Mouse (Mus musculus) intestine, postnatal 0 days (tissue): ENCODE results near the gene Dmac2. TPM values are rescaled to one million over a fixed set of nuclear protein-coding genes. Genes with fewer than 3 reads are reported as not detected.
A peak's percentile ranks its signal among the peaks of the same experiment; 100 is the strongest.

Experiments used
- ATAC-seq: fragments of 200-750 bp; cut with Nextera tagmentation; 2 replicates; pipeline ENCODE4 v1.8.0; 2017; ENCODE audit warnings: mild to moderate bottlenecking, moderate TSS enrichment, moderate library complexity
- H3K27ac ChIP-seq: fragments of 300-500 bp; sonication (generic); 2 replicates; pipeline ENCODE4 v1.5.1; 2014; ENCODE audit warnings: mild to moderate bottlenecking, low read depth, low read length, moderate library complexity
- H3K27me3 ChIP-seq: fragments of 300-500 bp; sonication (generic); replicated peaks from 2 replicates; pipeline ENCODE4 v1.6.1; 2014; ENCODE audit warnings: low read length, mixed read lengths; ENCODE audit not compliant: control insufficient read depth, insufficient read depth
- H3K36me3 ChIP-seq: fragments of 300-500 bp; sonication (generic); 2 replicates; pipeline ENCODE4 v1.6.1; 2014; ENCODE audit warnings: mild to moderate bottlenecking, moderate library complexity; ENCODE audit not compliant: control insufficient read depth, insufficient read depth
- H3K4me1 ChIP-seq: fragments of 300-500 bp; sonication (generic); replicated peaks from 2 replicates; pipeline ENCODE4 v1.6.1; 2014; ENCODE audit warnings: antibody characterized with exemption, low read length, mixed read lengths; ENCODE audit not compliant: control insufficient read depth, insufficient read depth
- H3K4me2 ChIP-seq: fragments of 300-500 bp; sonication (generic); replicated peaks from 2 replicates; pipeline ENCODE4 v1.6.1; 2014; ENCODE audit warnings: low read depth, mild to moderate bottlenecking, moderate library complexity
- H3K4me3 ChIP-seq: fragments of 300-500 bp; sonication (generic); 2 replicates; pipeline ENCODE4 v1.5.1; 2014; ENCODE audit warnings: low read depth, low read length
- H3K9ac ChIP-seq: fragments of 300-500 bp; sonication (generic); 2 replicates; pipeline ENCODE4 v1.6.1; 2014; ENCODE audit warnings: mild to moderate bottlenecking, low read depth, low read length
- H3K9me3 ChIP-seq: fragments of 300-500 bp; sonication (generic); 2 replicates; pipeline ENCODE4 v1.6.1; 2016; ENCODE audit warnings: mixed run types; ENCODE audit not compliant: control insufficient read depth
- CTCF ChIP-seq: sonication (generic); IDR thresholded peaks from 2 replicates; pipeline ENCODE4 v1.5.1; 2016; ENCODE audit warnings: low read depth, mild to moderate bottlenecking, control low read depth, antibody characterized with exemption, moderate library complexity
- WGBS: fragments of 180-500 bp; shearing (Covaris S2); extraction: QIAGEN DNeasy Blood & Tissue Kit; methylation state at CpG from one replicate; pipeline ENCODE4 v1.1.7; 2014; 5-methylcytosine and 5-hydroxymethylcytosine counted together
- polyA plus RNA-seq: library from polyadenylated mRNA; unstranded; fragments of >200 nt; fragmentation: Nextera tagmentation; extraction: Ambion mirVana; gene quantifications from 2 replicates; pipeline ENCODE4 v1.2.1, GENCODE M21; 2015

Dmac2 gene
- polyA plus RNA-seq, 1 experiment from 2014 or later, result 29.0 TPM

GRCm38 (mm10) chr7:25599663-25600062 is 19.6 kb upstream of the Dmac2 start:
- H3K36me3 ChIP-seq, result no peaks in the 10 kb centered on the region
- no peaks in the 10 kb centered on the region for H3K27me3 ChIP-seq
- H3K4me1 ChIP-seq, result no peaks in the 10 kb centered on the region
- H3K9ac ChIP-seq, result no peak overlapping the region
- H3K9me3 ChIP-seq, result no peaks in the 10 kb centered on the region
- H3K4me2 ChIP-seq, result no peak overlapping the region
- no peak overlapping the region for H3K27ac ChIP-seq
- WGBS, result 11% methylated on average over 10 of the region's 10 CpGs
- ATAC-seq, result peak; percentile 47; the same call in 1 of the 2 replicates
- peak; percentile 88 for TF ChIP-seq CTCF
- no peak overlapping the region for H3K4me3 ChIP-seq

- Histone ChIP-seq H3K27me3 (no peaks in the 10 kb centered on the region), H3K36me3 (no peaks in the 10 kb centered on the region), H3K4me3 (no peak overlapping the region), H3K9ac (no peak overlapping the region), H3K27ac (no peak overlapping the region), H3K4me1 (no peaks in the 10 kb centered on the region), H3K9me3 (no peaks in the 10 kb centered on the region), H3K4me2 (no peak overlapping the region)
- TF ChIP-seq CTCF, result no peak
- WGBS, result 82% methylated on average over 11 of the region's 11 CpGs
- no peak for ATAC-seq
Observed at GRCm38 (mm10) chr7:25600666-25601065, 18.5 kb upstream of the Dmac2 start.

GRCm38 (mm10) chr7:25601346-25601745 is 17.9 kb upstream of the Dmac2 start:
- H3K9ac ChIP-seq, result no peak overlapping the region
- no peak overlapping the region for H3K4me2 ChIP-seq
- no peaks in the 10 kb centered on the region for H3K4me1 ChIP-seq
- no peaks in the 10 kb centered on the region for H3K9me3 ChIP-seq
- 89% methylated on average over 16 of the region's 16 CpGs for WGBS
- no peak overlapping the region for H3K27ac ChIP-seq
- H3K27me3 ChIP-seq, result no peaks in the 10 kb centered on the region
- H3K4me3 ChIP-seq, result no peak overlapping the region
- TF ChIP-seq CTCF, result no peak
- H3K36me3 ChIP-seq, result no peaks in the 10 kb centered on the region
- no peak for ATAC-seq

- Histone ChIP-seq H3K4me1 (no peaks in the 10 kb centered on the region), H3K4me3 (no peak overlapping the region), H3K9ac (no peak overlapping the region), H3K27ac (no peak overlapping the region), H3K4me2 (no peak overlapping the region), H3K36me3 (no peaks in the 10 kb centered on the region), H3K27me3 (no peaks in the 10 kb centered on the region), H3K9me3 (no peaks in the 10 kb centered on the region)
- no peak for ATAC-seq
- 80% methylated on average over 4 of the region's 4 CpGs for WGBS
- TF ChIP-seq CTCF, result no peak
Observed at GRCm38 (mm10) chr7:25606625-25607063, 12.6 kb upstream of the Dmac2 start.

- TF ChIP-seq CTCF, result no peak
- H3K27ac ChIP-seq, result peak overlapping the region; percentile 50; the same call in 1 of the 2 replicates
- peak; percentile 67 for ATAC-seq
- no peak overlapping the region for H3K9ac ChIP-seq
- H3K4me2 ChIP-seq, result peak overlapping the region; percentile 9; the same call in 1 of the 2 replicates
- no peak overlapping the region for H3K4me3 ChIP-seq
- H3K27me3 ChIP-seq, result no peaks in the 10 kb centered on the region
- no peaks in the 10 kb centered on the region for H3K36me3 ChIP-seq
- H3K9me3 ChIP-seq, result no peaks in the 10 kb centered on the region
- 63% methylated on average over 2 of the region's 2 CpGs for WGBS
- no peaks in the 10 kb centered on the region for H3K4me1 ChIP-seq
Observed at GRCm38 (mm10) chr7:25607196-25607595, 12.0 kb upstream of the Dmac2 start.

- H3K4me3 ChIP-seq, result no peak overlapping the region
- no peaks in the 10 kb centered on the region for H3K27me3 ChIP-seq
- no peak overlapping the region for H3K9ac ChIP-seq
- no peaks in the 10 kb centered on the region for H3K9me3 ChIP-seq
- 44% methylated on average over 6 of the region's 6 CpGs for WGBS
- H3K4me2 ChIP-seq, result no peak overlapping the region
- no peak for TF ChIP-seq CTCF
- no peaks in the 10 kb centered on the region for H3K4me1 ChIP-seq
- H3K27ac ChIP-seq, result no peak overlapping the region
- no peak for ATAC-seq
- no peaks in the 10 kb centered on the region for H3K36me3 ChIP-seq
Observed at GRCm38 (mm10) chr7:25610056-25610455, 9.2 kb upstream of the Dmac2 start.

- no peaks in the 10 kb centered on the region for H3K9me3 ChIP-seq
- H3K27ac ChIP-seq, result no peak overlapping the region
- H3K4me3 ChIP-seq, result no peak overlapping the region
- 40% methylated on average over 7 of the region's 7 CpGs for WGBS
- H3K36me3 ChIP-seq, result no peaks in the 10 kb centered on the region
- no peak overlapping the region for H3K4me2 ChIP-seq
- TF ChIP-seq CTCF, result no peak
- no peaks in the 10 kb centered on the region for H3K27me3 ChIP-seq
- no peak overlapping the region for H3K9ac ChIP-seq
- H3K4me1 ChIP-seq, result peaks cover 5% of the 10 kb centered on the region
- ATAC-seq, result no peak
Observed at GRCm38 (mm10) chr7:25611501-25611900, 7.7 kb upstream of the Dmac2 start.
